Mouse (Mus musculus) spleen, postnatal 4 days (tissue): ENCODE results near the gene Tmem39b.
"Not testable (repeated sequence)": the region's sequence is repeated elsewhere in the genome, so short reads cannot be mapped to it uniquely, and the experiment has no call there.

Experiments used
- DNase-seq, 2 experiments: peaks; one replicate each; pipeline ENCODE4 v3.0.0; 2022; ENCODE audit warnings: low spot score in 2 of 2

The Tmem39b gene

DNA sequence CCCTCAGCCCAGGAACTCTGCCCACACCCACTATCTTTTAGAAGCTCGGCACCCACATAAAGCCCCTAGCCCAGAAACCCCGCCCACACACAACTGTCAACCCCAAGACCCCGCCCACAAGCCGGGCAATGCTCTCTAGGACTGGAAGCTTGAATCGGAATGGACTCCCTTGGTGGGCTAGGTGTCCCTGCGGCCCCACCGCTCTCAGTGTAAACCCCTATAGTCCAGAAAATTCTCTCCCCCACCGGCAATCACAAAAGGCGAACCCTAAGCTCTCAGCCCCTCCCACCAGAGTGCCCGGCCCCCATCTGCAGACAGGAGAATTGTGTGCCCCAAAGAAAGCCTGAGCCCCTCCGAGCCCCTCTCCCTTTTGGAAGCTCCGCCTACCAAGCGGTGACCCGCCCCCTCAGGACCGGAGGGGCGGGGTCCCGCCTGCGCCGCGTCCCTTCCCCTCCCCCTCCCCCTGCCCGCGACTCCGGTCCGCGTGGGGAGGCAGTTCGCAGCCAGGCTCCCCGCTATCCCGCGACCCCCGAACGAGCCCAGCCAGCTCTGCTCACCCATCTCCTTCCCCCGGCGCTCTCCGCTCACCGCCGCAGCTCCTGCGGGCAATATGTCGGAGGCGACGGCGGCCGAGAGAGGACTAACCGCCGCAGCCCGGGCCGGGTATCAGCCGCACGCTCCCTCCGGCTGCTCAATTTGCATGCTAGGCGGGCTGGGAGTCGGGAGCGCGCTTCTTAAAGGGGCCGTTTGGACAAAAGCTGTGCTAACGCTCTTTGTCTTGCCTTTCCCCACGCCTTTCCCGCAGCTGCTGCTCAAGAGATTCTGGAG, at the start of gene Tmem39b:
Gene Tmem39b, minus strand, starts transcription at position 681 of the 828 bp plus-strand sequence.
- DNase-seq: peak; percentile 87 to 93

DNA sequence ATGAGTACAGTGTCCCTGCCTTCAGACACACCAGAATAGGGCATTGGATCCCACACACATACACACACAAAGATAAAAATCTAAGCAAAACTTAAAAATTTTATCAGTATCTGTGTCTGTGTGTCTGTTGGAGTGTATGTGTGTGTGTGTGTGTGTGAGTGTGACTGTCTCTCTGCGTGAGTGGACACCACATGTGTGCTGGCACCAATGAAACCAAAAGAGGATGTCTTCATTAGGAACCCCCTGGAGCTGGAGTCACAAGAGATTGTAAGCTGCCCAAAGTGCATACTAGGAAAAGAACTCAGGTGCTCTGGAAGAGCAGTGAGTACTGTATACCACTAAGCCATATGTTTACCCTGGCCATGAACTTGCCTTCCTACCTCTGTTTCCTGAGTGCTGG, 49.5 kb upstream of the Tmem39b start:
- DNase-seq: no peak

DNA sequence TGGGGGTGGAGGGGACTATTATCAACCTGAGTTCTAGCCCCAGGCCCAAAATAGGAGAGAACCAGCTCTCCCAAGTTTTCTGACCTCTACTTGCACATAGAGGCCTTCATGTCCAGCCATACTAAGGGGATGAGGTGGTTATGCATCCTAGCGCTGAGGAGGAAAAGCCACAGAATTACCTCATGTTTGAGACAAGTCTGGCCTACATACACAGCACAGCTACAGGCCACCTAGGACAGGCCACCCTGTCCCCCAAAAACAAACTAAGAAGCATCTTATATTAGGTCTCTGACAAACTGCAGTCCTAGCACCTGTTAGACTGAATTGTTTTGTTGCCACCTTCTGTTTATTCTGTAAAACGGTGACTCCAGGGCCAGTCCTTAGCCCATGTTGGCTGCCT, 46.9 kb upstream of the Tmem39b start:
- DNase-seq: no peak

DNA sequence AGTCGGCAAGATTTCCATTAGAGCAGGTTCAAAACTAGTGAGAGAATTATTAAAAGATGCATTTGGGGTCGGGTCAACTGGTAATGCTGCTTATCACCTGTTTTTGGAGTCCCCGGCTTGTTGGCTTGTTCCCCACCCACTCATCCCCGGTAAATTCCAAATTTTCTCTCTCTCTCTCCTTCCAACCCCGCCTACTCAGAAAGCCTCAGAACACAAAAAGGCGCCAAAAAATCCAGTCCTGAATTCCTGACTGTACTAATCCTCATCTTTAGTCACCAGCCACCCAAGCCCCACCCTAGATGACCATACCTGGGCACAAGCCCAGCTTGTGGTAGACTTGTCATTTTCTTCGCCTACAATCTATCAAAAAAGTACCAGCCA, 46.4 kb upstream of the Tmem39b start:
- no peak for DNase-seq

DNA sequence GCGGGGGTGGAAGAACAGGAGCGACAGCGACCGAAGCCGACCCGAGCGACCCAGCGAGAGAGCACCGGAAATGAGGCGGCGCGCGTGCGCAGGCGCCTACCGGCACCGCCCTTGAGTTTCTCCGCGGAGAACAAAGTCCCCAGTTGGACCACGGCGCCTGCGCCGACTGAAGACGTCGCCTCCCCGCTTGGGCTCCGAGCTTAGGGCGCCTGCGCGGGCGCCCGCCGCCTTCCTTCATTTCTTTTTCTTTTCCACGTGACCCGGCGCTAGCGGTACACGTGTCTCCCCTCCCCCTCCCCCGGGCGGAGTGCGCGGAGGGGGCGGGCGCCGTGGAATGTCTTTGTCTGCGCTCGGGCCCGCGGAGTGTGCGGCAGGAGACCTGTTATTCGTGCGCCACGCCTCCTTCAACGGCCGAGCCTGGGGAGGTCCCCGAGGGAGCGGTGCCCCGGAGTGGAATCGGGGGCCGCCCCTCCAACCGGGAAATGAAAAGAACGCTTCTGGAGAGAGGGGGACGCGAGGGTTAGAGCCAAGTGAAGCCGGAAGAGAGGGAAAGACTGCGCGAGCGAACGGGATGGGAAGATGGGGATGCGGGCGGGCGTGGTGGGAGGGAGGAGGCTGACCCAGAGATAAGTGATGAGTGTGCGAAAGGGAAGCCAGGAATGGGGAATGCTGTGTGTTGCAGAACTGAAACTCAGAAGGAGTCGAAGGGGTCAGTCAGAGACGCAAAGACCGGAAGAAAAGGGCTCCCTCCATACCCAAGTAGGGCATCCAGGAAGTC, 45.8 kb upstream of the Tmem39b start, which contains the start of gene Khdrbs1:
Gene Khdrbs1, minus strand, starts transcription at position 72 of the 778 bp plus-strand sequence.
- DNase-seq: peak; percentile 96 to 98

DNA sequence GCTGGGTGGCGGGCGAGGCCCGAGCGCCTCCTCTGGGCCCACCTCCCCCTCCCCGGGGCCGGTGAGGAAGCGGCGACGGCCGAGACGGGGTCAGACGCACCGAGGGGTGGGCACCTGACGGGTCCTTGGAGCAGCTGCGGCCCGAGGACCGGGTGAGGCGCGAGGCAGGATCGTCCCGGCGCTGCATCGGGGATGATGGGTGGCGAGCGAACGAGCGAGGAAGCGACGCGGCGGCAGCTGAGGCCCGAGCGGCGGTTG, 45.3 kb upstream of the Tmem39b start:
- DNase-seq: no peak

DNA sequence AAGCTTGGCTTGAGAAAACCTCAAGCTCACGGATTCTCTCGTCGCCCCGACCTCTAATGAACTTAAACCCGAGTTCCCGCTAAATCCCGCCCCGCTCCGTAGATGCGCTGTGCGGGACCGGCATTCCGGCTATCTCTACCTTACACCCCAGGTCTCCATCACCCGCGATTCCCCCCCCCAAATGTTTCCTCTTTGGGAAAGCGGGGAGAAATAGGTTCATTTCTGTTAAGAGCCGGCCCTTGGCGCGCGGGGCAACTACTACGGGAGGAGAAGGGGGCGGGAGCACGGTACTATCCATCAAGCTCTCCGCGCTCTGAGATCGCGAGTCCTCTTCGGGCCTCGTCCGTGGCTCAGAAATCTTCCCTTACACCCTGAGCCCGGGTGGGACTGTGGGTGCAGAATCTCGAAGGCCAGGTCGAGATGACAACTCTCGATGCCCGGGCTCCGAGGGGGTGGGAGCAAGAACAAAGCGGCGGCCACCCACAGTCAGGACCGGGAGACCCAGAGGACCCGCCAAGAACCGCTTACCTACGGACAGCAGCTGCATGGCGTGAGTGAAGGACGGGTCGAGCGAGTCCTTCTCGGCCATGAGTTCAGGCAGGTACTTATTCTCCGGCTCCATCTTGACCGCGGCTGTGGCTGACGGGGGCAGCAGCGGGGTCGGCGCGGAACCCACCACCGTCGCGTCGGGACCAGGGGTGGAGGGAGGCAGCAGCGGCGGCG, 44.8 kb upstream of the Tmem39b start:
- peak; percentile 53 to 79 for DNase-seq

DNA sequence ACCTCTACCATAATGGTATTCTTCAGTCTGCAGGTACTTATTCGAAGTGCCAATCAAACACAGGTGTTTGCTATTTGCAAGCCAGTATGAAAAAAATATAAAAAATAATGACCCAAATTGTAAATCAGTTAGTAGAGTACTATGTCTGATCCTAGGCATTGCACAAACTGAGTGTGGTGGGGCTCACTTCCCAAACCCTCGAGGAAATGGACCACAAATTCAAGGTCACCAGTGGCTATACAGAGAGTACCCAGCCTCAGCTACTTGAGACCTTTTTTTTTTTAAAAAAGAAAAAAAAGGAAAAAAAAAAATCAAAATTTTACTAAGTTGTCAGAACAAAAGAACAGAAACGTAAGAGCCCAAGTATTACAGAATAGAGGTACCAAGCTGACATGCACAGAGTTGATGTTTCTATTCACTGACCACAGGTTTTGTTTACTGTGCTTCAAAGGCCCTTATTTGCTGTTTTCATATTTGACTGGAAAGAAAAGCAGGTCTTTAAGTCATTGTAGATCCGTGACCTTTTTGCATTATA, 42.5 kb upstream of the Tmem39b start:
- no peak for DNase-seq

DNA sequence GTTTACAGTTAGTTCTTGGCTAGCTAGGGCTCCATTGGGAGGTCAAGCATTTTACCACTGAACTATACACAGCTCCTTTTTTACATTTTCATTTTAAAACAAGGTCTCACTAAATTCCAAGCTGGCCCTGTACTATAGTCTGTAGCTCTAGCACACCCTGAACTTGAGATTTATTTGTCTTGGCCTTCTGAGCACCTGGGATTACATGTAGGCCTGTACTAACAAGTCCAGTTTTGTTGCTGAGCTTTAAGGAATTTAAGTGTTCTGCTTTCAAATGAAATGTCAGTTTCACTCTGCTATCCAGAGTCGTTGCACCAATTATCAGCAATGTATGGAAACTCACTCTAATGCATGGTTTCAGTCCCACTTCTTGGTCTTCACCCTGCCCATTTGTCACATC, 39.5 kb upstream of the Tmem39b start:
- no peak for DNase-seq

DNA sequence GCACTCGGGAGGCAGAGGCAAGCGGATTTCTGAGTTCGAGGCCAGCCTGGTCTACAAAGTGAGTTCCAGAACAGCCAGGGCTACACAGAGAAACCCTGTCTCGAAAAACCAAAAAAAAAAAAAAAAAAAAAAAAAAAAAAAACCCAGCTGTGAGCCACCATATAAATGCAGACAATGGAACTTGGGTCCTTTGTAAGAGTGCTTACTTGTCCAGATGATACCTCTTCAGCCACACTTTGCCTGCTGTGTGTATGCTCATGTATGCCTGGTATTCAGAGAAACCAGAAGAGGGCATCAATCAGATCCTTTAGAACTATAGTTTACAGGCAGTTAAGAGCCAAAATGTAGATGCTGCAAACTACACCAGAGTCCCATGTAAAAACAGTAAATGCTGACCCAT, 38.8 kb upstream of the Tmem39b start:
- not testable (repeated sequence) for DNase-seq

DNA sequence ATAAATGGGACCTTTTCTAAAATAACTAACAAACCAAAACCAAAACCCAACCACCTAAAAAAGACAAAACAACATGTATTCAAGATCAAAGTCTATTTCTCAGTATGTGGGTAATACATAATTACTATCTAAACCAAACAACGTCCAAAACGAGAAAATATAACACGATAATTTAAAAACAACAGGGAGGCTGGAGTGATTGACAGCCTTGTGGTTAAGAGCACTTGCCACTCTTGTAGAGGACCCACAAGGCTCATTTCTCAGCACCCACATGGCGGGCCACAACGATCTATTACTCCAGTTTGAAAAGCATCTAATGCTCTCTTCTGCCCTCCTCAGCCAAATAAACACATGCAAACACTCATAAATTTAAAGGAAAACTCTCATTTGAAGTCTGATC, 34.8 kb upstream of the Tmem39b start:
- no peak for DNase-seq

DNA sequence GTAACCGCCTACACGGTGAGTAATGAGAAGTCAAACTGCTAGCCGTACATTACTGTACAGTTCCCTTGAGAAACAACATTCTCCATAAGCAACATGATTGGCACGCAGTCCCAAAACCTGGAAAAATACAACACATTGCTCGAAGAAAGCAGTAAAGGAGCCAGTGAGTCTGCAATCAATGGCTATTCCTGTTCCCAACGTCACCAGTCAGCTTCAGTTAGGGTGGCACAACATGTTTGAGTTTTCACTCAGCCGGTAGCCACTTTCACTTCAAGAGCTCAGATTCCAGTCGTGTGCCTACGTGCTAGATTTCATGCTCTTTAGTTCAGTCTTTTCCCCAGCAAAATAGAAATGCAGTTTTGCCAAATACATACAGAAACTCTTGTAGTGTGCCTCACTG, 19.7 kb upstream of the Tmem39b start:
- DNase-seq: no peak

DNA sequence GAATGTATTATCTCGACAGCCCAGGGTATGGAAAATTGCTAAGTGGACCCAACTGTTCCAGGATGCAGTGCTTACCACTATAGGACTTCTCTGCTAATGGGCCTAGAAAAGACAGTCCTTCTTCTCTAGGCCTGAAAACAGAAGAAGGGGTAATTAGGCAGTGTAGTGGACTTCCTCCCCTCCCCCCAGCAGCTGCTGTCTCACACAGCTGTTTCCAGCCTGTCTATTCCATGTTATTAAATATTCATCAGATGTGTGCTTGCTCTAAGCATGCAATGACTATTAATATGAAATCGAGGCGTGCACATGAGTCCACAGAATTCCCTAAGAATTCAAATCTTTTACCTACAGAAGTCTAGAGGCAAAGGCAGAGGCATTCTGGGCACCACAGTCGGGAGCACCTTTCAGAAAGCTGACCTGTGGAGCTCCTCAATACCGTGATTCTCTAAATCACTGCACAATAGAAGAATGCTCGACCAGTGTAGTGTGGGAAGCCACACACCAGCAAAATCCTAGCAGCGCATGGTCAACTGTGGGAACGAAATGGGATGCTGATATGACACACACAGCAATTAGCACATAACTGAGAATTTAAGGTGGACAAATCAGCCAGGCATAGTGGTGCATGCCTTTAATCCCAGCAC, 13.0 kb upstream of the Tmem39b start:
- DNase-seq: no peak

DNA sequence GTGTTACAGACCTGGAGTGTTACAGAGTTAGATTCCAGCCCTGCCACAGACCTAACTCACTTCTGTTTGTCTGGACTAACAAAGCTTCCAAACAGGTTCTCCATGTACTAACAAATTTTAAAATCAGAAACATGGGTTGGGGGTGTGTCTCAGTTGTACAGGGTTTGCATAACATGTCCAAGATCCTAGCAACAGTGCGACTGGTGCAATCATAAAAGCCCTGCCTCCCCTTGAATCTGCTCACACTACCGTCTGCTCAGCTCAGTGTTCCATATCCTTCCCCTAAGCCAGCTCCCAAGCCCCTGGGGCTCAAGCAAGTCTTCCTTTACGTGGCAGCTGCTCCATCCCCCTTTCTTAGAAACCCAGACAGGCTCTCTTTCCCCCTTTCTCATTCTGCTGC, 10.1 kb upstream of the Tmem39b start:
- DNase-seq: no peak

DNA sequence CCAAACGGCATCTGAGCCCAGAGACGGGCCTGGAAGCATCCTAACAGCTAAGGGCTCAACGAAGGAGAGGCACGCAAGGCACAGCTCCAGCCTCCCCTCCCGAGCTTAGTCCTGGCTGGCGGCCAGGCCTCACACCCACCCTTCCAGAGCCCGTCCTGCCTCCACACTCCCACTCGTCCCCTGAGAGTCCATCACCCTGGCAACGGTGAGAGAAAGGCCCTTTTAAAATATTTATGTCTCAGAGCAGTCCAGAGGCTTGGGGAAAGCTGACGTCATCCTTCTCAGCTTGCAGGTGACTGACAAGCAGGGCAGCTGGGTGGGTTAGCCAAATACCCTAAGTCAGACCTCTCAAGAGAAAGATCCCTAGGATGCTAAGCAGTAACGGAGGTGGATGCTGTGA, 5.8 kb upstream of the Tmem39b start:
- no peak for DNase-seq

DNA sequence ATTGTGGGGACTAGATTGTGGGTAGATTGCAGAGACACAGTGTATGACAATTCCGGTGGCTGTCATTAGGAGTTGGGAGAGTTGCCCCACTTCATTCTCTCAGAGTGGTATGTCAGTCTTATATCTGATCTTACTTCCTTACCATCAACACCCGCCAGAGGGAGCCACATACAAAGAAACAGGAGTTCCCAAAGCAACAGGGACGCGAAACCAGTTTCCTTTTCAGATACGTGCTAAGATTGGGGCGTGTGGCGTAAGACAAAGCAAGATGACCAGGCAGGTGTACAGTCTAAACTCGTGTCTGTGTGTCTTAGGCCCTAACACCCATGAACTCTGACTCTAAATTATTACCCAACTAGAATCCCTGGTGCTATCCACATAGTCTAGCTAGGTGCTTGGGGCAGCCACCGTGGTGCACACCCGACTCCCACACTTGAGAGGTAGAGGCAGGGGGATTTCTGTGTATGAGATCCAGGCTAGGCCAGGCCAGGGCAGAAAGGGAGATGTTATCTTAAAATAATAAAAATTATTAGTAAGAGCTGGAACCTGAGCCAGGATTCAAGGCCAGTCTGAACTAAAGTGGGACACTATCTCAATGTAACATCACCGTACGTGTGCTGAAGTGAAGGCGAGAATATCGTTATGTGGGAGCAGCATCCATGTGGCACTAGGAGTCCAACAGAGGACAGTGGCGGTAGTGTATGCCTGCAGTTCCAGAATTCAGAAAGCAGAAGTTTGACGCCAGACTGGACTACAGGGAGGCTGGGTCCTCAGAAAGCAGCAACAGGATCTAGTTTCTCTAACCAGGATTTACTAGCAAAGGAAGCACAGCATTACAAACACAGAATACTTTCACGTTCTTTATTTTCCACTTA, 5.1 kb upstream of the Tmem39b start:
- peak; percentile 85 to 94 for DNase-seq

DNA sequence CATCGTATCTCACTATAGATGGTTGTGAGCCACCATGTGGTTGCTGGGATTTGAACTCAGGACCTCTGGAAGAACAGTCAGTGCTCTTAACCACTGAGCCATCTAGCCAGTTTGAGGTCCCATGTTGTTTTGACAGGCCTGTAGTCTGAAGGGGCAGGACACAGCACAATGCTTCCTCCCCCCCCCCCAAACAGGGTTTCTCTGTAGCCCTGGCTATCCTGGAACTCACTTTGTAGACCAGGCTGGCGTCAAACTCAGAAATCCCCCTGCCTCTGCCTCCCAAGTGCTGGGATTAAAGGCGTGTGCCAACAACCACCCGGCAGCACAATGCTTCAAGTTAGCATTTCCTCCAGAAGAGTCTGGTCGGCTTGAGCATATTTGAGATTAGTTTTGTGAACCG, 4.0 kb upstream of the Tmem39b start:
- DNase-seq: not testable (repeated sequence)

DNA sequence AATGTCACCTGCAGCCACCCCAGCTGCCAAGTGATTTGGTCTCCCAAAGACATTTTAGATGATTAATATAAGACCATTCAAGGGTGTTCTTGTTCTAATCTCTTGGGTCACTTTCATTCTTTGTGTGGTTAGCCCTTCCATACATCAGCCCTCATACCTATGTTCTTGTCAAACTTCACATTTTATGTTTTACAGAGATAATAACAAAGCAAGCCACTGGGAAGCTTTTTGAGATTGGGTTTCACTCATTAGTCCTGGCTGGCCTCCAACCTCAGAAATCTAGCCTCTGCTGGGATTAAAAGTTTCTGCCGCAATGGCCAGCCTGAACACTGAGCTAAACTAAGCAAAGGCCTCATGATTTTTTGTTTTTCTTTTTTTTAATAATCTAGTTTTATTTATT, 3.6 kb upstream of the Tmem39b start:
- DNase-seq: no peak

DNA sequence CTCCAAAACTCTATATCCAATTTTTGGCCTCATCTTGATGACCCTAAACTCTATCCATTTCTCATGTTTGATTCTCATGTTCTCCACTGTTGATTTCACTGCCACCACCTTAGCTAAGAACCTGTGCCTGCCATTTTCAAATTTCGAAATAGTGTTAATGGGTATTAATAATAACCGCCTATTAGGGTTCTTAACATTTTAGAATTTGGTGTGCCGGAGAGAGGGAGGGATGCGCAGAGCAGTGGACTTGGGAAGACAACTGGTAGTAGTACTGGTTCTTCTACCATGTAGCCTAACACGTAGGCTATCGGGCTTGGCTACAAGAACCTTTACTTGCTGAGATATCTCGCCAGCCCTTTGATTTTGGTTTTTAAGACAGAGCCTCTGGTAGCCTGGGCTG, 553 bp upstream of the Tmem39b start:
- DNase-seq: no peak

DNA sequence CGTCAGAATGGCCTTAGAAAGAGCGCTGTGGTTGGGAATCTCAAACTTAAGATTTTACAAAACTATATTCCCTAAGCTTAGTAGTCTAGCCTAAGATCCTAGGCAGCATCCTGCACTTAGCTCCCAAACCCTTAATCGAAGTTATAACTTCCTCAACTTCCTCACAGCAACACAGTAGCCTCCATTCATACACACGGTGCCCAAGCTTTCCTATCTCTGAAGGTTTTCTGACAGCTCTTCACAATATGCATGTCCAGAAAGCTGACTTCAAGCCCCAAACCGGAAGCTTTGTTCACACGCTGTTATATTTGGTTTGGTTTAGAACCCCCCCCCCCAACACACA, 852 bp downstream of the Tmem39b start:
- no peak for DNase-seq

DNA sequence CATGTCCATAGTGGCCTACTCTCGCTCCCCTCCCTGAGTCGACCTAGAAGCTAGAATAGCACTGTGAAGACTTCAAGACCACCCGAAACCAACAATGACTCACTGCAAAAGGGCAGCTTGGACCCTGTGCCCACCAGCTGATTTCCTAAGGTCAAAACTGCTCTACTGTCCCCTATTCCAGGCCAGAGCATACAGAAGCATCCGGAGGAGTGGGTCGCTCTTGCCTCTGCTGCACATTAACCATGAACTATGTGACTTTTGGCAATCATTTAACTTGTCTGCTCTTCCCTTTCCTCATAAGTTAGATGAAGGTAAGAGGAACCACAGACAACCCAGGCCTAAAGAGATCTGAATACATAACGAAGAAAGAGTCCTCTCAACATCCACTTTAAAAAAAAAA, 12.1 kb downstream of the Tmem39b start:
- DNase-seq: no peak
